Mouse (Mus musculus) embryonic fibroblast, embryonic 13.5 days (primary cell): ENCODE results near the gene Ect2l.

Experiments
- CTCF ChIP-seq: IDR thresholded peaks from 2 replicates; pipeline ENCODE4 v1.5.1; 2011; ENCODE audit warnings: mild to moderate bottlenecking, control low read depth, low read length, moderate library complexity, borderline replicate concordance; ENCODE audit not compliant: insufficient read depth
- POLR2A ChIP-seq: IDR thresholded peaks from 2 replicates; pipeline ENCODE4 v1.6.1; 2011; ENCODE audit warnings: low read depth, mild to moderate bottlenecking, control low read depth, low read length, moderate library complexity

GRCm38 (mm10) chr10:18139615-18140014, 71.1 kb downstream of the Ect2l start:
- TF ChIP-seq CTCF = no peak
- no peak for TF ChIP-seq POLR2A
